ENCODE assay signal across 30 mouse cellular contexts in the genomic region with DNA sequence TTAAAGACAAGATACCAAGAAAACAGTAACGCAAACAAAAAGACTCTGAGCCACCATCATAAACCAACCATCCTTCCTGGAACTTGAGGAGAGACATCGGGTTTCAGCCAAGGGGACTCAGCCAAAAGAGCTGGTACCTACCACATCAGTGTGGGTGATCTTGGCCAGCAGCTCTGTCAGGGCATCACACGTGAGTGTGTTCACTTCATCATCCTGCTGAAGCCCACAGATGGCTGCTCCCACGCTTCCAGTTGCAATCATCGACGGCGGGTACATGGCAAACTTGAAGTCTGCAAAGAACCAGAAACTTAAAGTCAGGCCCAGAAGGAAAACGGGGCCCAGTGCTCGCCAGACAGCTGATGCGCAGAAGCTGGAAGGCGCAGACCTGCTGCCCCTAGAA. TPM values are rescaled to one million over a fixed set of nuclear protein-coding genes. Genes with fewer than 3 reads are reported as not detected.
DNase-seq lines count a peak whose midpoint lies in the region; ATAC-seq lines count a peak whose summit lies in the region.
"Had no signal": no experiment of that assay in that cellular context is flagged by ENCODE, and none has a peak within 500 bp of the region (broad histone marks: within the 10 kb centered on the region; RNA-seq: fewer than 3 reads in every experiment).

No protein-coding gene starts in this region.

- H3K9ac ChIP-seq in midbrain, embryonic 11.5 days (ENCODE audit: low read length): no peak overlapping the region
- H3K9ac ChIP-seq in midbrain, embryonic 15.5 days: no peak overlapping the region
- H3K9ac ChIP-seq: embryonic facial prominence, embryonic 13.5 days; embryonic facial prominence, embryonic 15.5 days; forebrain, embryonic 12.5 days had no signal

- no peak overlapping the region for H3K27ac ChIP-seq in midbrain, embryonic 11.5 days (ENCODE audit: low read depth, low read length)
- H3K27ac ChIP-seq in midbrain, embryonic 15.5 days: no peak overlapping the region
- H3K27ac ChIP-seq: embryonic facial prominence, embryonic 13.5 days; embryonic facial prominence, embryonic 15.5 days; forebrain, embryonic 10.5 days; forebrain, embryonic 12.5 days had no signal

- DNase-seq in frontal cortex, postnatal 25 days (ENCODE audit: low spot score in 2 of 2): no peak
- DNase-seq in left cerebral cortex, postnatal 25 days (ENCODE audit: low spot score in 2 of 2): peak; percentile 30 to 74
- no peak for DNase-seq in left cerebral cortex, postnatal 4 days
- DNase-seq in midbrain, embryonic 11.5 days (ENCODE audit: low spot score, missing footprints): peak; percentile 82
- peak; percentile 31 for DNase-seq in right cerebral cortex, postnatal 25 days
- DNase-seq in right cerebral cortex, postnatal 4 days: no peak
- DNase-seq: adrenal gland, adult 8-10 months; adrenal gland, postnatal 14 days; adrenal gland, postnatal 36 days; B cell, adult 2 months; cerebellum, adult 11 months; cerebellum, adult 18-20 months; cerebellum, adult 8-10 months; cerebellum, adult 9-11 months; cerebellum, postnatal 14 days; cerebellum, postnatal 36 days; embryo, embryonic 11 days had no signal

- peaks cover 25% of the 10 kb centered on the region for H3K36me3 ChIP-seq in midbrain, embryonic 11.5 days (ENCODE audit: control insufficient read depth, insufficient read depth, low read length)
- no peaks in the 10 kb centered on the region for H3K36me3 ChIP-seq in midbrain, embryonic 15.5 days (replicated peaks)

- peak; percentile 63 for ATAC-seq in frontal cortex, adult (ENCODE audit: low TSS enrichment)
- no peak for ATAC-seq in midbrain, embryonic 11.5 days (ENCODE audit: low FRiP score)
- no peak for ATAC-seq in midbrain, embryonic 15.5 days (replicated peaks)
- ATAC-seq: activated CD4-positive, CD25-positive, alpha-beta regulatory T cell, adult 4 months; CD4-positive, CD25-positive, alpha-beta regulatory T cell, adult 4 months; forebrain, embryonic 14.5 days; Patski had no signal

- no peaks in the 10 kb centered on the region for H3K27me3 ChIP-seq in midbrain, embryonic 11.5 days (ENCODE audit: control insufficient read depth, insufficient read depth, low read length)
- H3K27me3 ChIP-seq in midbrain, embryonic 15.5 days (replicated peaks): no peaks in the 10 kb centered on the region
- H3K27me3 ChIP-seq: CH12.LX; embryonic facial prominence, embryonic 13.5 days; embryonic facial prominence, embryonic 15.5 days; forebrain, embryonic 12.5 days; Patski had no signal

- intact Hi-C loops in left cerebral cortex, postnatal 25 days (cut with DNase I): no loop called here
- intact Hi-C loops in left cerebral cortex, postnatal 4 days (cut with DNase I): no loop called here

- no peaks in the 10 kb centered on the region for H3K9me3 ChIP-seq in midbrain, embryonic 11.5 days (ENCODE audit: control insufficient read depth, low read length)
- H3K9me3 ChIP-seq in midbrain, embryonic 15.5 days: no peaks in the 10 kb centered on the region
- H3K9me3 ChIP-seq: embryonic facial prominence, embryonic 13.5 days; embryonic facial prominence, embryonic 15.5 days; forebrain, embryonic 10.5 days; forebrain, embryonic 12.5 days; G1E had no signal

- no peak overlapping the region for H3K4me3 ChIP-seq in midbrain, embryonic 11.5 days (ENCODE audit: low read depth, low read length)
- H3K4me3 ChIP-seq in midbrain, embryonic 15.5 days: no peak overlapping the region
- H3K4me3 ChIP-seq: embryonic facial prominence, embryonic 13.5 days; embryonic facial prominence, embryonic 15.5 days; erythroblast, embryonic 14.5 days; forebrain, embryonic 10.5 days; forebrain, embryonic 12.5 days had no signal

- 95% methylated on average over 11 of the region's 11 CpGs for WGBS in midbrain, embryonic 11.5 days
- WGBS in midbrain, embryonic 15.5 days: 96% methylated on average over 11 of the region's 11 CpGs

- peaks cover 10% of the 10 kb centered on the region; the same call in 1 of the 2 replicates for H3K4me1 ChIP-seq in midbrain, embryonic 11.5 days (ENCODE audit: control insufficient read depth, insufficient read depth, low read length)
- H3K4me1 ChIP-seq in midbrain, embryonic 15.5 days: peaks cover 4% of the 10 kb centered on the region; the same call in 1 of the 2 replicates

- no peak overlapping the region for H3K4me2 ChIP-seq in midbrain, embryonic 11.5 days
- H3K4me2 ChIP-seq in midbrain, embryonic 15.5 days: no peak overlapping the region
- H3K4me2 ChIP-seq: embryonic facial prominence, embryonic 13.5 days; embryonic facial prominence, embryonic 15.5 days; forebrain, embryonic 12.5 days had no signal

RNA-seq across cellular contexts. Expression of a gene that starts 13.0 kb away (rescaled TPM):
- 10 to 100 TPM; 97.7 to 97.9 TPM for total RNA-seq in left cerebral cortex, postnatal 25 days (2021)
- total RNA-seq in left cerebral cortex, postnatal 4 days (2021): 100 to 1,000 TPM; 139 to 147 TPM
- 1,627 and 1,717 TPM in 2 replicates for polyA plus RNA-seq in midbrain, embryonic 11.5 days (2014; fragmentation: Nextera tagmentation; extraction: Ambion mirVana)
- polyA plus RNA-seq in midbrain, embryonic 15.5 days (2015; fragmentation: Nextera tagmentation; extraction: Ambion mirVana): 320 and 370 TPM in 2 replicates

RNA-seq across cellular contexts. Expression of a gene that starts 29.6 kb away (rescaled TPM):
- total RNA-seq in left cerebral cortex, postnatal 25 days (2021): 10 to 100 TPM; 23.6 to 25.9 TPM
- 10 to 100 TPM; 16.4 to 18.6 TPM for total RNA-seq in left cerebral cortex, postnatal 4 days (2021)
- 5.8 and 6.9 TPM in 2 replicates for polyA plus RNA-seq in midbrain, embryonic 11.5 days (2014; fragmentation: Nextera tagmentation; extraction: Ambion mirVana)
- 6.5 and 7.1 TPM in 2 replicates for polyA plus RNA-seq in midbrain, embryonic 15.5 days (2015; fragmentation: Nextera tagmentation; extraction: Ambion mirVana)
- polyA plus RNA-seq: erythroblast, embryonic 14.5 days had no signal

Comparison
In these comparisons a context has a peak if more than half of its experiments do, and no peak if none do; other contexts are left out.
1. DNase-seq: peak in left cerebral cortex, postnatal 25 days (2 of 2), midbrain, embryonic 11.5 days (single experiment) and right cerebral cortex, postnatal 25 days (single experiment); none in frontal cortex, postnatal 25 days (0 of 2), left cerebral cortex, postnatal 4 days (single experiment) and right cerebral cortex, postnatal 4 days (single experiment).